Mouse (Mus musculus): ENCODE data around the gene Galntl6.

DNA sequence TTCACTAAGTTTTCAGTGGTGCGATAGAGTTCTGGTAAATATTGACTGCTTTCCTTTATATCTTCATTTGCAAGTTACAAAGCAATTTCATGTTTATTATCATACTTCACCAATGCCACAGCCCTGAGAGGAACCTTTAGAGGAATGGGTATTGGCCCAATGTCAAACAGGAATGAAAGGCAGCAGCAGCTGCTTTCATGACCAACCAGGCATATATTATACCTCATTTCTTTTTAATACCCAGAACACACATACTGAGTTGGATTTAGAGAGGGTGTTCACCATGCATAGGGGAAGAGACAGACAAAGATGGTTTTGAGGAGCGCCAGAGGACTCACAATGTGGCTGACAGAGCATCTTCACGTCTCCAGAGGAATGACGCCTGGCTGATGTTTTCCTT, 1147.2 kb downstream of the Galntl6 start:
- TF ChIP-seq CTCF (conservative IDR thresholded peaks at IDR 0.05 in 1 of 2, IDR thresholded peaks at IDR 0.05 in 1 of 2; ENCODE audit: low read depth in 2 of 2, low read length in 2 of 2) (no peak), POLR2A (IDR thresholded peaks at IDR 0.05; ENCODE audit: low read depth, low read length) (no peak), MAX (IDR thresholded peaks at IDR 0.05; ENCODE audit: low read length) (no peak), TBP (conservative IDR thresholded peaks at IDR 0.05; ENCODE audit: low read depth, low read length) (no peak), BHLHE40 (IDR thresholded peaks at IDR 0.05; ENCODE audit: low read depth, low read length) (no peak), E2F4 (IDR thresholded peaks at IDR 0.05; ENCODE audit: insufficient replicate concordance, low read depth, low read length) (no peak), HCFC1 (IDR thresholded peaks at IDR 0.05; ENCODE audit: low read depth, low read length) (no peak), EP300 (IDR thresholded peaks at IDR 0.05; ENCODE audit: low read length) (no peak)

Data from CH12.LX (cell line).